Mouse (Mus musculus) myocyte (in vitro differentiated cells): ENCODE results near the gene Camta1. TPM values are rescaled to one million over a fixed set of nuclear protein-coding genes. Genes with fewer than 3 reads are reported as not detected.

ENCODE experiments used
- H3K27me3 ChIP-seq: one replicate; pipeline ENCODE4 v1.6.1; 2011; ENCODE audit not compliant: control insufficient read depth, insufficient read depth, insufficient read length
- H3K36me3 ChIP-seq: one replicate; pipeline ENCODE4 v1.6.1; 2011; ENCODE audit not compliant: control insufficient read depth, insufficient read depth
- H3K4me2 ChIP-seq: one replicate; pipeline ENCODE4 v1.6.1; 2011; ENCODE audit warnings: low read depth, control low read depth
- H3K4me3 ChIP-seq: one replicate; pipeline ENCODE4 v1.5.1; 2011; ENCODE audit warnings: mild to moderate bottlenecking, control low read depth, moderate library complexity
- H3K79me2 ChIP-seq: one replicate; pipeline ENCODE4 v1.6.1; 2011; ENCODE audit not compliant: control insufficient read depth, insufficient read depth
- H3ac ChIP-seq: one replicate; pipeline ENCODE4 v1.6.1; 2011; ENCODE audit not compliant: control insufficient read depth, insufficient read length
- CEBPB ChIP-seq: IDR thresholded peaks from 2 replicates; pipeline ENCODE4 v1.6.1; 2011; ENCODE audit warnings: mild to moderate bottlenecking, moderate library complexity; ENCODE audit not compliant: poor library complexity, insufficient read depth, severe bottlenecking
- E2F4 ChIP-seq: IDR thresholded peaks from one replicate; pipeline ENCODE4 v1.6.1; 2011; ENCODE audit warnings: mild to moderate bottlenecking, control low read depth, moderate library complexity; ENCODE audit not compliant: insufficient read depth
- MAX ChIP-seq: IDR thresholded peaks from one replicate; pipeline ENCODE4 v1.6.1; 2011; ENCODE audit warnings: low read depth, mild to moderate bottlenecking, control low read depth
- MYOD1 ChIP-seq, 3 experiments: IDR thresholded peaks; one replicate each; pipeline ENCODE4 v1.6.1; 2011; ENCODE audit warnings: control low read depth in 2 of 3, low read depth in 2 of 3, mild to moderate bottlenecking in 2 of 3, moderate library complexity in 1 of 3; ENCODE audit not compliant: insufficient read length in 2 of 3, control insufficient read depth in 1 of 3
- MYOG ChIP-seq, 3 experiments: IDR thresholded peaks; one replicate each; pipeline ENCODE4 v1.6.1; 2011; ENCODE audit warnings: control low read depth in 2 of 3, low read depth in 2 of 3, mild to moderate bottlenecking in 2 of 3; ENCODE audit not compliant: insufficient read length in 2 of 3, control insufficient read depth in 1 of 3, insufficient read depth in 1 of 3
- POLR2A ChIP-seq: IDR thresholded peaks from one replicate; pipeline ENCODE4 v1.6.1; 2011; ENCODE audit warnings: low read depth, mild to moderate bottlenecking, control low read depth, moderate library complexity; ENCODE audit not compliant: insufficient read length
- POLR2AphosphoS2 ChIP-seq: IDR thresholded peaks from one replicate; pipeline ENCODE4 v1.6.1; 2011; ENCODE audit warnings: low read depth, control low read depth; ENCODE audit not compliant: insufficient read length
- REST ChIP-seq: IDR thresholded peaks from one replicate; pipeline ENCODE4 v1.6.1; 2011; ENCODE audit warnings: mild to moderate bottlenecking, control low read depth, moderate library complexity; ENCODE audit not compliant: insufficient read depth, insufficient read length
- SRF ChIP-seq: IDR thresholded peaks from one replicate; pipeline ENCODE4 v1.6.1; 2011; ENCODE audit warnings: low read depth; ENCODE audit not compliant: control insufficient read depth, insufficient read length
- TCF12 ChIP-seq: IDR thresholded peaks from one replicate; pipeline ENCODE4 v1.6.1; 2011; ENCODE audit warnings: mild to moderate bottlenecking, control low read depth; ENCODE audit not compliant: poor library complexity, insufficient read depth, severe bottlenecking
- TCF3 ChIP-seq: IDR thresholded peaks from one replicate; pipeline ENCODE4 v1.6.1; 2011; ENCODE audit warnings: low read depth, control low read depth; ENCODE audit not compliant: insufficient read length
- USF1 ChIP-seq: IDR thresholded peaks from one replicate; pipeline ENCODE4 v1.6.1; 2011; ENCODE audit warnings: low read depth, mild to moderate bottlenecking, control low read depth, moderate library complexity
- polyA plus RNA-seq: library from polyadenylated mRNA; unstranded; fragments of >200 nt; fragmentation: generic; extraction: Trizol; gene quantifications from one replicate; pipeline ENCODE4 v1.2.1, GENCODE M21; 2012; ENCODE audit warnings: missing spikeins

The Camta1 gene
- polyA plus RNA-seq, 1 experiment, result 40.6 TPM

DNA sequence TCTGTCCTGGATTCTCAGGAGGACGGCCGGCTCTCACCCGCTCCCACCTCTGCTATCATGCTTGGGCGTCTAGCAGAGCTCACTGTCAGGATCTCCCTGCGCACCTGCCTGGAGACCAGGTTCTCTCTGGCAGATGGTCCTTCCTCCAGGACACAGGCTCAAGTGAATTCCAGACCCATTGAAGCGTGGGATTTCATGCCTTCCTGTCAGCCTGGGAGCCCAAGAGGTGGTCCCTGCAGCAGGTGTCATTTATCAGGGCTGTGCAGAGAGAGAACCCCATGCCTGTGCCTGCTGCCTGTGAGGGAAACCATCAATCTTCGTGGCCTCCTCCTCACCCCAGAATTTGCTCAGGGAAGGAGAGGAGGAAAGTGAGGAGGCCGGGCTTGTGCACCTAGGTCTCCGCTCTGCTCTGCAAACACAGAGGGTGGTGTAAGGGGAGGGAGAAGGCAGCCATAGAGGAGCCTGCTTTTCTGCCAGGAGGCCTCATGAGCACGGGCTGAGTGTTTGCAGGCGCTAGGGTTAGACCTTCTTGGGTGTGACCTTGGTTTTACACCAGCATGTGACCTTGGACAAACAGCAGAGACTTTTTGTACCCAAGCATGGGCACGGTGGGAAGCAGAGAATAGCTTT lies 551.5 kb downstream of the Camta1 start:
- Histone ChIP-seq H3K27me3 (peaks cover 7% of the 10 kb centered on the region), H3K4me2 (no peak overlapping the region), H3K79me2 (no peaks in the 10 kb centered on the region), H3K36me3 (no peaks in the 10 kb centered on the region), H3ac (no peak overlapping the region), H3K4me3 (no peak overlapping the region)
- TF ChIP-seq TCF12, result no peak

DNA sequence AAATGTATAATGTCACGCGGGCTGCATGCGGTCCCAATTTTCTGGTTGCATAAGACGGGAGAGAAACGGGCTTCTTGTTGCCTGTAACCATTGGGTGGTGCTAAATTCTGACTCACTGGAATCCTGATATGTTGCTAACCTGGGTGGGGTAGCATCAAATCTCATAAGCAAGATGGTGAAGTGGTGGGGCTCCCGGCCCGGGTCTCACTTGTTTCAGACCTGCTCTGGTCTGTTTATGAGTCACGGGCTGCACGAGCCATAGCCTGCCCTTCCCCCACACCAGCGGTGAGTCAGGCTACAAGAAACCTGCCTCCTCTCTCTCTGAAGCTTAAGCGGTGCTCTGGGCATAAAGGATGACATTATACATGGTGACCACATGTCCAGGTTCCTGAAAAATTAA lies 554.8 kb downstream of the Camta1 start:
- TF ChIP-seq SRF (no peak), CEBPB (no peak), E2F4 (no peak)
- Histone ChIP-seq H3K27me3 (no peaks in the 10 kb centered on the region), H3ac (no peak overlapping the region), H3K36me3 (no peaks in the 10 kb centered on the region), H3K4me2 (no peak overlapping the region), H3K4me3 (no peak overlapping the region), H3K79me2 (no peaks in the 10 kb centered on the region)

DNA sequence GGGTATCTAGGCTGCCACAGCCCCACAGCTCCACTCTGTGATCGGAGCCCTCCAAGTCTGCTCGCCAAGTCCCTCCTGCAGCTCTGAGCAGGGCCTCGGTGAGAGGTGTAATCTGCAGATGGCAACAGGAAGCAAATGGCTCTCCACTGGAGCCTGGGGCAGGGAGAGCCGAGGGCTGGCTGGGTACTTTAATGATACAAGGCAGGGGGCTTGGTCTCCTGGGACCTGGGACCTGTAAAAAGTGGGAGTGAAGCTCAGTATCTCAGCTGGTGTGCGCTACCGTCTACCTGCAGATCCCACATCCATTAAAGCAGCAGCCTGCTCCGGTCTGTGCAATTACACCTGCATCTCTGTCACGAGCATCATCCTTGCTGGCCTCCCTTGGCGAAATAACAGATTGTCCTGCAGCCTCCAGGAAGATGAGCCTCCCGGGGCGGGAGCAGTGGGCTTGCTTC lies 555.3 kb downstream of the Camta1 start:
- H3K79me2 ChIP-seq, result no peaks in the 10 kb centered on the region
- H3K36me3 ChIP-seq, result no peaks in the 10 kb centered on the region
- H3ac ChIP-seq, result no peak overlapping the region
- no peaks in the 10 kb centered on the region for H3K27me3 ChIP-seq
- no peak overlapping the region for H3K4me3 ChIP-seq
- H3K4me2 ChIP-seq, result no peak overlapping the region
- TF ChIP-seq TCF12, result no peak
- no peak for TF ChIP-seq E2F4
- no peak for TF ChIP-seq MAX
- TF ChIP-seq POLR2A, result no peak
- no peak for TF ChIP-seq TCF3
- no peak for TF ChIP-seq USF1
- TF ChIP-seq MYOG (IDR thresholded peaks at IDR 0.05; ENCODE audit: control insufficient read depth in 1 of 3, insufficient read depth in 1 of 3, insufficient read length in 2 of 3, low read depth in 2 of 3), result no peak
- no peak for TF ChIP-seq SRF

DNA sequence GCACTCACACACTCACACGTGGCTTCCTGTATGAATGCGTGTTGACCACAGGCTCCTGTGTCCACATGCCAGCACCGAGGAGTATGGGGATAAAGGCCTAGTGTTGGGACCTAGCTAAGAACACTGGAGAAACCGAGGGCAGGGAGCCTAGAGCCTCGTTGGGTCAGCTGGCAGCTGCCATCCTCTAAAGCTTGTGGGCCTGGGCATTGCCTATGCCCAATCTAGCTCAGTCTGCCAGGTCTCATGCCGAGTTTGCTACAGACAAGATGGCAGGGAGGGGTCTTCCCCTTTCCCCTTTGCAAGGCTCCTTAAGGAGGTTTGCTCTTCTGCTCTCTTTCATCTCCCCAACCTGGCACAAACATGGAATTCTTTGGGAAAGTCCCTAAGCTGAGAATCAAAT lies 555.9 kb downstream of the Camta1 start:
- TF ChIP-seq MAX, result no peak
- TF ChIP-seq SRF, result no peak
- no peak for TF ChIP-seq CEBPB
- no peak for TF ChIP-seq TCF3
- no peak for TF ChIP-seq REST
- no peak for TF ChIP-seq POLR2AphosphoS2
- no peak for TF ChIP-seq USF1
- TF ChIP-seq MYOG (IDR thresholded peaks at IDR 0.05; ENCODE audit: control insufficient read depth in 1 of 3, insufficient read depth in 1 of 3, insufficient read length in 2 of 3, low read depth in 2 of 3), result no peak
- TF ChIP-seq E2F4, result no peak
- no peak for TF ChIP-seq TCF12
- TF ChIP-seq MYOD1 (IDR thresholded peaks at IDR 0.05; ENCODE audit: control insufficient read depth in 1 of 3, insufficient read length in 2 of 3, low read depth in 2 of 3), result no peak
- TF ChIP-seq POLR2A, result no peak
- no peak overlapping the region for H3K4me3 ChIP-seq
- H3ac ChIP-seq, result no peak overlapping the region
- no peaks in the 10 kb centered on the region for H3K79me2 ChIP-seq
- no peaks in the 10 kb centered on the region for H3K36me3 ChIP-seq
- no peak overlapping the region for H3K4me2 ChIP-seq
- no peaks in the 10 kb centered on the region for H3K27me3 ChIP-seq

DNA sequence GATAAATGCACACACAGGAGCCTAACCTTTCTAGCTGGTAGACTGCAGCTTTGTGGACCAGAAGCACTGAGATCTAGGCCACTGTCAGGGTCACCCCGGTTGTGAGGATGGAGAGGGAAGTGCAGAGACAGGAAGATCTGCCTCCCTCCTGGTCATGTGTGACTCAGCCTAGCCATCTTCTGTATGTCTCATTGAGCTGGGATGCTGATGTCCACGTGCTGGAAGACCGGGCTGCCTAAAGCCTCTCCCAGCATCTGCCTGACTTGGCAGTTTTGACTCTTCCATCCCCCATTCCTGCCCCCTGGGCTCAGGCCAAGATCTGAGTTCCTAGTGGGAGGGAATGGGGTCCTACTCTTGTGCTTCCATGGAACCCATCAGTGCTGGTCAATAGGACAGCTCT lies 557.7 kb downstream of the Camta1 start:
- Histone ChIP-seq H3K79me2 (no peaks in the 10 kb centered on the region), H3ac (no peak overlapping the region)
- TF ChIP-seq E2F4, result no peak
- no peak for TF ChIP-seq MAX
- TF ChIP-seq POLR2AphosphoS2, result no peak
- no peak for TF ChIP-seq REST
- no peak for TF ChIP-seq MYOD1 (IDR thresholded peaks at IDR 0.05; ENCODE audit: control insufficient read depth in 1 of 3, insufficient read length in 2 of 3, low read depth in 2 of 3)
- TF ChIP-seq USF1, result no peak
- no peak for TF ChIP-seq CEBPB
- TF ChIP-seq POLR2A, result no peak
- no peak for TF ChIP-seq TCF12
- no peak for TF ChIP-seq MYOG (IDR thresholded peaks at IDR 0.05; ENCODE audit: control insufficient read depth in 1 of 3, insufficient read depth in 1 of 3, insufficient read length in 2 of 3, low read depth in 2 of 3)
- no peak for TF ChIP-seq SRF
- no peak for TF ChIP-seq TCF3

More for the DNA sequence above, 557.7 kb downstream of the Camta1 start:
- Histone ChIP-seq H3K4me3 (no peak overlapping the region), H3K36me3 (no peaks in the 10 kb centered on the region), H3K27me3 (no peaks in the 10 kb centered on the region), H3K4me2 (no peak overlapping the region)
